Mouse (Mus musculus): ENCODE measurements around the gene Chd5. TPM values are rescaled to one million over a fixed set of nuclear protein-coding genes. Genes with fewer than 3 reads are reported as not detected.
A peak's percentile ranks its signal among the peaks of the same experiment; 100 is the strongest.

Gene Chd5
- polyA plus RNA-seq, 1 experiment = 47.3 TPM

GRCm38 (mm10) chr4:152343296-152343695 is 4.8 kb downstream of the Chd5 start:
- TF ChIP-seq CTCF (IDR thresholded peaks at IDR 0.05; ENCODE audit: borderline replicate concordance, extremely low read depth, insufficient read depth, insufficient read length) (peak; percentile 76), POLR2A (IDR thresholded peaks at IDR 0.05; ENCODE audit: borderline replicate concordance, extremely low read depth, insufficient read depth, insufficient read length, poor library complexity, severe bottlenecking) (no peak)
- peak; percentile 59 for DNase-seq (ENCODE audit: low read depth)

DNA sequence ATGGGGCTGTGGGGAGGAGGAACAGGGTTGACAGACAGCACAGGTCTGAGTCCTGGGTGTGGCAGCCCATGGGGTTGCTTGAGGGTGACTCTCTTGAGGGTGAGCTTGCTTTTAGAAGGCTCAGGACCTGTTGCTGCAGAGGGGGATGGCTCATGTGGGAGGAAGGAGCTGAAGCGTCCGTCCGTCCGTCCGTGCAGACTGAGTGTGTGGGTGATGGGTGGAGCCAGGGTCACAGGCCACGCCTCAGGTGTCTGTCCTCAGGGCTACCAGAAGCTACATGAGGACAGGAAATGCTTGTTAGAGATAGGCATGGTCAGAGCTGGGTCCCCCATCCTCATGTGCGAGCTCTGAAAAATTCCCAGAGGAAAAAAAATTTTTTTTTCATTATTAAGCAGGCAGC is 6.2 kb downstream of the Chd5 start:
- TF ChIP-seq CTCF (IDR thresholded peaks at IDR 0.05; ENCODE audit: borderline replicate concordance, extremely low read depth, insufficient read depth, insufficient read length) (no peak), POLR2A (IDR thresholded peaks at IDR 0.05; ENCODE audit: borderline replicate concordance, extremely low read depth, insufficient read depth, insufficient read length, poor library complexity, severe bottlenecking) (no peak)
- no peak for DNase-seq (ENCODE audit: low read depth)

DNA sequence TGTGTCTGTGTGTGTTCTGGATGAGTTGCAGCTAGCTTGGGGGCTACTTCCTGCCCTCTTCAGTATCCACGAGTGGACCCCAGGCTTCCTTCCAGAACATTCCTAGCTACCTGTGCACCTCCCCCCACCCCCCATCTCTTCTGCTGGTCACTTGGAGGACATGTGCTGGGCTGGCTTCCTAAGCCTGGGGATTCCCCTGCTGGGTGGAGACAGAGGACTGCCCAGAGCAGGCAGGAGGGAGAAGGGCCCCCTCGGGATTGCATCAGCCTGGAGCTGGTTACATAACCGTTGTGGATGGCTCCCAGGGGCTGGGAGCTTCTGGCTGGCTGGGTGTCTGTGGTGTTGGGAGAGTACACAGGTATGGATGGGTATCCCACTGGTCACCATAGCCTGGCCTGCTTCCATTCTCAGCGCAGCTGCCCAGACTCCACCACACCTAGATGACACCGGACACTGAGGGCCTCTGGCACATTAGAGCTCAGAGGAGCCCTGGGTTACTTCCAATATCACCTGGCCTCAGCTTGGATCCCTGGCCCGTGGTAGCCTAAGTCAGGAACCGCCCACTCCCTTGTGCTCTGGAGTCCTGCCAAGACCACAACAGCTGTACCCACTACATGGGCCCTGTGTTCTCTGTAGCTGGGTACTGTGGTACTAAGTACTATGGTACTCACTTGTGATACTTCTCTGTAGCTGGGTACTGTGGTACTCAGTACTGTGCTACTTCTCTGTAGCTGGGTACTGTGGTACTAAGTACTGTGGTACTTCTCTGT is 6.9 kb downstream of the Chd5 start:
- no peak for TF ChIP-seq POLR2A (IDR thresholded peaks at IDR 0.05; ENCODE audit: borderline replicate concordance, extremely low read depth, insufficient read depth, insufficient read length, poor library complexity, severe bottlenecking)
- TF ChIP-seq CTCF (IDR thresholded peaks at IDR 0.05; ENCODE audit: borderline replicate concordance, extremely low read depth, insufficient read depth, insufficient read length) = no peak
- DNase-seq (ENCODE audit: low read depth) = no peak

GRCm38 (mm10) chr4:152349837-152350381 is 11.5 kb downstream of the Chd5 start:
- TF ChIP-seq POLR2A (IDR thresholded peaks at IDR 0.05; ENCODE audit: borderline replicate concordance, extremely low read depth, insufficient read depth, insufficient read length, poor library complexity, severe bottlenecking) = no peak
- TF ChIP-seq CTCF (IDR thresholded peaks at IDR 0.05; ENCODE audit: borderline replicate concordance, extremely low read depth, insufficient read depth, insufficient read length) = no peak
- peak; percentile 95 for DNase-seq (ENCODE audit: low read depth)

- DNase-seq (ENCODE audit: low read depth) = no peak
- TF ChIP-seq CTCF (IDR thresholded peaks at IDR 0.05; ENCODE audit: borderline replicate concordance, extremely low read depth, insufficient read depth, insufficient read length) (no peak), POLR2A (IDR thresholded peaks at IDR 0.05; ENCODE audit: borderline replicate concordance, extremely low read depth, insufficient read depth, insufficient read length, poor library complexity, severe bottlenecking) (no peak)
Measured at GRCm38 (mm10) chr4:152350722-152351421, 12.4 kb downstream of the Chd5 start.

- DNase-seq (ENCODE audit: low read depth) = peak; percentile 59
- TF ChIP-seq CTCF (IDR thresholded peaks at IDR 0.05; ENCODE audit: borderline replicate concordance, extremely low read depth, insufficient read depth, insufficient read length) (no peak), POLR2A (IDR thresholded peaks at IDR 0.05; ENCODE audit: borderline replicate concordance, extremely low read depth, insufficient read depth, insufficient read length, poor library complexity, severe bottlenecking) (no peak)
Measured at GRCm38 (mm10) chr4:152351422-152352305, 13.2 kb downstream of the Chd5 start.

GRCm38 (mm10) chr4:152353886-152354637 is 15.6 kb downstream of the Chd5 start:
- TF ChIP-seq CTCF (IDR thresholded peaks at IDR 0.05; ENCODE audit: borderline replicate concordance, extremely low read depth, insufficient read depth, insufficient read length) (no peak), POLR2A (IDR thresholded peaks at IDR 0.05; ENCODE audit: borderline replicate concordance, extremely low read depth, insufficient read depth, insufficient read length, poor library complexity, severe bottlenecking) (no peak)
- DNase-seq (ENCODE audit: low read depth) = no peak

DNA sequence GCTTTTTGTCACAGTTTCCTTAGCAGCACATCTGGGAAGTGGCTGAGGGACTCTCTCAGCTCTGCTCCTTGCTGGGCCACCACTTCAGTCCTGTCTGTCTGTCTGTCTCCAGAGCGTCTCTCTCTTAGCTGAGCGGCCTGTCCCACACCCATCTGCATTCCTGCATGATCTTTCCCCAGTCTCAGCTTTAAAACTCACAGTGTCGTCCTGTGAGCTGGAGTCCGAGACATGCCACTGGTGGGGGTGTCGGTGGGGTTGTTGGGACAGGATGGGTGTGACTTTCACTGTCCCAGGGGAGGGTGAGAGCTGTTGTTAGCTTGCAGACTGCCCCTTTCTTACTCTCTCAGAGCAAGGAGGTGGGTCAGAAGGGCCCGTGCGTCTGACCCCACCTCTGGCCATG is 17.2 kb downstream of the Chd5 start:
- DNase-seq (ENCODE audit: low read depth) = no peak

GRCm38 (mm10) chr4:152359700-152360099 is 21.2 kb downstream of the Chd5 start:
- no peak for DNase-seq (ENCODE audit: low read depth)
- TF ChIP-seq CTCF (IDR thresholded peaks at IDR 0.05; ENCODE audit: borderline replicate concordance, extremely low read depth, insufficient read depth, insufficient read length) (no peak), POLR2A (IDR thresholded peaks at IDR 0.05; ENCODE audit: borderline replicate concordance, extremely low read depth, insufficient read depth, insufficient read length, poor library complexity, severe bottlenecking) (no peak)

More for the DNA sequence above, 17.2 kb downstream of the Chd5 start:
- TF ChIP-seq POLR2A (IDR thresholded peaks at IDR 0.05; ENCODE audit: borderline replicate concordance, extremely low read depth, insufficient read depth, insufficient read length, poor library complexity, severe bottlenecking) (no peak), CTCF (IDR thresholded peaks at IDR 0.05; ENCODE audit: borderline replicate concordance, extremely low read depth, insufficient read depth, insufficient read length) (no peak)

- peak; percentile 72 for DNase-seq (ENCODE audit: low read depth)
- TF ChIP-seq POLR2A (IDR thresholded peaks at IDR 0.05; ENCODE audit: borderline replicate concordance, extremely low read depth, insufficient read depth, insufficient read length, poor library complexity, severe bottlenecking) = no peak
Measured at GRCm38 (mm10) chr4:152360855-152361254, 22.4 kb downstream of the Chd5 start.
